Mouse (Mus musculus) brain, embryonic 14.5 days (tissue): ENCODE results near the gene Abat.
A peak's percentile ranks its signal among the peaks of the same experiment; 100 is the strongest.

Experiments used
- CTCF ChIP-seq: fragments of 200-500 bp; IDR thresholded peaks from 2 replicates; pipeline ENCODE4 v1.5.1; 2012; ENCODE audit warnings: inconsistent platforms, mild to moderate bottlenecking, moderate library complexity, borderline replicate concordance; ENCODE audit not compliant: insufficient read depth, insufficient read length; ENCODE audit errors: extremely low read depth
- POLR2A ChIP-seq: fragments of 200-500 bp; IDR thresholded peaks from 2 replicates; pipeline ENCODE4 v1.6.1; 2012; ENCODE audit warnings: mild to moderate bottlenecking, inconsistent platforms, borderline replicate concordance; ENCODE audit not compliant: poor library complexity, insufficient read depth, insufficient read length, severe bottlenecking; ENCODE audit errors: extremely low read depth

GRCm38 (mm10) chr16:8494268-8494667 is 19.0 kb upstream of the Abat start:
- peak; percentile 92 for TF ChIP-seq CTCF
- no peak for TF ChIP-seq POLR2A
